Mouse (Mus musculus) heart, embryonic 15.5 days (tissue): Measurements from ENCODE around the gene Tsx. TPM values are rescaled to one million over a fixed set of nuclear protein-coding genes. Genes with fewer than 3 reads are reported as not detected.

Source experiments
- ATAC-seq: fragments of 200-750 bp; cut with Nextera tagmentation; replicated peaks from 2 replicates; pipeline ENCODE4 v1.8.0; 2017; ENCODE audit warnings: low read depth, moderate TSS enrichment; ENCODE audit not compliant: insufficient number of reproducible peaks, insufficient read depth, low FRiP score
- H3K27ac ChIP-seq: fragments of 300-500 bp; sonication (generic); 2 replicates; pipeline ENCODE4 v1.5.1; 2015; ENCODE audit warnings: mild to moderate bottlenecking, inconsistent platforms
- H3K27me3 ChIP-seq: fragments of 300-500 bp; sonication (generic); 2 replicates; pipeline ENCODE4 v1.6.1; 2015; ENCODE audit warnings: inconsistent platforms
- H3K36me3 ChIP-seq: fragments of 300-500 bp; sonication (generic); 2 replicates; pipeline ENCODE4 v1.6.1; 2015; ENCODE audit warnings: mild to moderate bottlenecking, inconsistent platforms
- H3K4me1 ChIP-seq: fragments of 300-500 bp; sonication (generic); replicated peaks from 2 replicates; pipeline ENCODE4 v1.6.1; 2015; ENCODE audit warnings: inconsistent platforms
- H3K4me2 ChIP-seq: fragments of 300-500 bp; sonication (generic); 2 replicates; pipeline ENCODE4 v1.6.1; 2015; ENCODE audit warnings: inconsistent platforms, mild to moderate bottlenecking, moderate library complexity
- H3K4me3 ChIP-seq: fragments of 300-500 bp; sonication (generic); 2 replicates; pipeline ENCODE4 v1.5.1; 2015; ENCODE audit warnings: mild to moderate bottlenecking, inconsistent platforms
- H3K9ac ChIP-seq: fragments of 300-500 bp; sonication (generic); 2 replicates; pipeline ENCODE4 v1.6.1; 2015; ENCODE audit warnings: mild to moderate bottlenecking, inconsistent platforms
- H3K9me3 ChIP-seq: fragments of 300-500 bp; sonication (generic); replicated peaks from 2 replicates; pipeline ENCODE4 v1.6.1; 2016; ENCODE audit warnings: inconsistent platforms
- WGBS: fragments of 180-500 bp; shearing (Covaris S2); methylation state at CpG from one replicate; pipeline ENCODE4 v1.1.7; 2015; ENCODE audit warnings: mixed read lengths; 5-methylcytosine and 5-hydroxymethylcytosine counted together
- polyA plus RNA-seq: library from polyadenylated mRNA; unstranded; fragments of >200 nt; fragmentation: Nextera tagmentation; extraction: Ambion mirVana; gene quantifications from 2 replicates; pipeline ENCODE4 v1.2.1, GENCODE M21; 2015

Gene Tsx
- 0.26 TPM in 1 of 2 replicates, not detected in the other for polyA plus RNA-seq

DNA sequence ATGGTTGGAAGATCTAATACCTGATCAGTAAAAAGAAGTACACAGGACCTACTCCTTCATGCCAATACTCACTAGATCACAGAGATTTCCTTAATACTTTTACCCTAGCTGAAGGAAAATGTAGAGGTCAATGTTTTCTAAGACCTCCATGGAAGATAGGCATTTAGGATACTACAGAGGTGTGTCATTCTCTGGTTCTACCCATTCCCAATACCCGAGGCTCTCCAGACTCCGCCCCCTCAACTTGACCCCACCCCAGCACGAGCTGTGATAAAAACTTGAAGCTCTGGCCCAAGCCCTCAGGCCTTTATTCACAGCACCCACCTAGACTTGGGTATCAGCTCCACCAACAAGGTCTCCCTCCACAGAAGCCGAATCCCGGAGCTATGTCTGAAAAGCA is at the start of gene Tsx:
Tsx (plus strand) TSS at position 301 of the 400 bp plus-strand sequence.
- Histone ChIP-seq H3K9ac (no peak within 1 kb of the TSS), H3K27me3 (peaks cover 61% of the 10 kb centered on the region), H3K9me3 (no peaks in the 10 kb centered on the region), H3K4me1 (no peaks in the 10 kb centered on the region), H3K27ac (no peak within 1 kb of the TSS), H3K4me2 (no peak within 1 kb of the TSS), H3K36me3 (no peaks in the 10 kb centered on the region), H3K4me3 (no peak within 1 kb of the TSS)
- no peak for ATAC-seq
- 75% methylated on average over 5 of the region's 5 CpGs for WGBS

DNA sequence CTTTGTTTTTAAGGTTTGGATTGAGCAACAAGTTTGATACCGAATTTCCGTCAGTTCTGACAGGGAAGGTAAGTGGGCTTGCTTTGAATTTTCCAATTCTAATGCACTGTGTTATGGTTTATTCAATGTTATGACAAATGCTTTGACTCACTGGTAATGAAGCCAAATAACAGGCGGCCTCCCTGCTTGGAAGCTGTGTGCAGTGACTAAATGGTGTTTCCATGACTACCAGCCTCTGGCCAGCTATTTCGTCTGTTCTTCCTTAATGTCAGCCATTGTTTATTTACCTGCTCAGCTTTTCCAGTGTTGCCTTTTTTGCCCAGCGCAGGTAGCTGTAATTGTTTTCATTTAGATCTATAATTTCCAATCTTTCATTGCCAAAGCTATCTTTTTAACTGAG is 48.1 kb upstream of the Tsx start:
- Histone ChIP-seq H3K4me3 (no peak overlapping the region), H3K27me3 (peaks cover 22% of the 10 kb centered on the region), H3K4me1 (no peaks in the 10 kb centered on the region), H3K9me3 (no peaks in the 10 kb centered on the region), H3K4me2 (no peak overlapping the region), H3K9ac (no peak overlapping the region), H3K27ac (no peak overlapping the region), H3K36me3 (no peaks in the 10 kb centered on the region)
- 70% methylated on average over 5 of the region's 5 CpGs for WGBS
- ATAC-seq = no peak

DNA sequence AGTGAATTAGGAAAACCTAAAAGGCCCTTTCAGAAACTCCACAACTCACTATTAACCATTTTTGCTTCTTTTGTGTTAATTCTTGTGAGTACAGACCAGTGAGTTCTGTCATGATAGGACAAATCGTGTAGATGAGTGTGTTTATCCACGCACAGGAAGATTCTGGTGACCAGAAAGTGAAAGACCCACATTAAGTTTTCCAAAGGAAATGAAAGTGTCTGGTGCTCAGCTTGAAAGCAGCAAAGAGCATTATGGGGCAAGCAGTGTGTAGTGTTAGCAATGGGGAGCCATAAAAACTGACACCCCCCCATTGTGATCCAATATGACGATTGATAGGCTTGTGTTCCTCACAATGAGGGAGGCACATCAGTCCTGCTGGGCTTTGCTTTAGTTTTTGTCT is 45.6 kb upstream of the Tsx start:
- no peak for ATAC-seq
- Histone ChIP-seq H3K9ac (no peak overlapping the region), H3K4me2 (no peak overlapping the region), H3K27me3 (peaks cover 20% of the 10 kb centered on the region), H3K27ac (no peak overlapping the region), H3K36me3 (no peaks in the 10 kb centered on the region), H3K4me3 (no peak overlapping the region), H3K4me1 (no peaks in the 10 kb centered on the region), H3K9me3 (no peaks in the 10 kb centered on the region)
- WGBS = 78% methylated on average over 3 of the region's 3 CpGs

DNA sequence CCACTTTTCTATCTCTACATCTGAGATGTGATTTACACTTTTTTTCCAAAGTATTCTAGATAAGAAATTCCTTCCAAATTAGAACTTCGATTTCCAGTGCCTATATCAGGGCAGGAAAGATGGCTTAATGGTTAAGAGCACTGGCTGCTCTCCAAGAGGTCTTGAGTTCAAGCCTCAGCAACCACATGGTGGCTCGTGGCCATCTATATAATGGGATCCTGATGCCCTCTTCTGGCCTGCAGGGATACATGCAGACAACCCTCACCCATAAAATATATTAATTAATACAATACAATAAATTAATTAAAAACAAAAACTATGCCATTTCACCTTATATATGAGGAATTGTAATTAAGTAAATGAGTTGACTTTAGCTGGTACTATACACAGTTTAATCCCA is 43.0 kb upstream of the Tsx start:
- 68% methylated on average over 2 of the region's 2 CpGs for WGBS

DNA sequence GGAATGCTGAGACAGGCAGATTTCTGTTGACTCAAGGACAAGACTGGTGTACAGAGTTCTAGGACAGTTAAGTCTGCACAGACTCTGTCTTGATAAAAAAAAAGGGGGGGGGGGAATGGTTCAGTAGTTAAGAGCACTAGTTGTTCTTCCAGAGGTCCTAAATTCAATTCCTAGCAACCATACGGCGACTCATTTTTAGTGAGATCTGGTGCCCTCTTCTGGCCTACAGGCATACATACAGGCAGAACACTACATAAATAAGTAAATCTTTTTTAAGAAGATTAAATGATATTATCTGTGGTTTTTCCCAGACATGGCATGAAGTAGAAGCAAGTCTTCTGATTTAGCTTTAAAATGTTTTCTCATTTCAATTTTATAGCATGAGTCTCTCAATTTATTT is 42.6 kb upstream of the Tsx start:
- no peak overlapping the region for H3K4me2 ChIP-seq
- no peaks in the 10 kb centered on the region for H3K9me3 ChIP-seq
- 33% methylated on average over 2 of the region's 2 CpGs for WGBS
- no peak overlapping the region for H3K27ac ChIP-seq
- H3K36me3 ChIP-seq = no peaks in the 10 kb centered on the region
- H3K27me3 ChIP-seq = peaks cover 31% of the 10 kb centered on the region
- H3K4me3 ChIP-seq = no peak overlapping the region
- no peak overlapping the region for H3K9ac ChIP-seq
- ATAC-seq = no peak
- no peaks in the 10 kb centered on the region for H3K4me1 ChIP-seq

More for the DNA sequence above, 43.0 kb upstream of the Tsx start:
- no peak overlapping the region for H3K4me2 ChIP-seq
- no peak for ATAC-seq
- no peak overlapping the region for H3K4me3 ChIP-seq
- no peaks in the 10 kb centered on the region for H3K36me3 ChIP-seq
- peaks cover 31% of the 10 kb centered on the region for H3K27me3 ChIP-seq
- no peaks in the 10 kb centered on the region for H3K9me3 ChIP-seq
- no peaks in the 10 kb centered on the region for H3K4me1 ChIP-seq
- no peak overlapping the region for H3K27ac ChIP-seq
- H3K9ac ChIP-seq = no peak overlapping the region

DNA sequence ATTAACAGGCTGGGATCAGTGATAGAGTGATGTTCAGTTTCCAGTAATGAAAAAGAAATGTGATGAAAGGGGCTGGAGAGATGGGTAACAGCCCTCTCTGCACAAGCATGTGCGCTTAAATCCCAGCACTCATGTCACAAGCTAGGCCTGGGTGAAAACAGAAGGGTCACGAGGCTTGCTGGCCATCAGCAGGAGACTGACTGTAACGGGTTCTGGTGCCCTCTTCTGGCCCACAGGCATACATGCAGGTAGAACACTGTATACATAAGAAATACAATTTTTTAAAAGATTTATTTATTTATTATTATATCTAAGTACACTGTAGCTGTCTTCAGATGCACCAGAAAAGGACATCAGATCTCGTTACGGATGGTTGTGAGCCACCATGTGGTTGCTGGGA is 40.0 kb upstream of the Tsx start:
- H3K4me3 ChIP-seq = no peak overlapping the region
- H3K27ac ChIP-seq = no peak overlapping the region
- no peak for ATAC-seq
- H3K9me3 ChIP-seq = no peaks in the 10 kb centered on the region
- H3K4me2 ChIP-seq = no peak overlapping the region
- H3K4me1 ChIP-seq = no peaks in the 10 kb centered on the region
- no peaks in the 10 kb centered on the region for H3K36me3 ChIP-seq
- WGBS = 54% methylated on average over 5 of the region's 5 CpGs
- H3K9ac ChIP-seq = no peak overlapping the region
- peaks cover 39% of the 10 kb centered on the region for H3K27me3 ChIP-seq

DNA sequence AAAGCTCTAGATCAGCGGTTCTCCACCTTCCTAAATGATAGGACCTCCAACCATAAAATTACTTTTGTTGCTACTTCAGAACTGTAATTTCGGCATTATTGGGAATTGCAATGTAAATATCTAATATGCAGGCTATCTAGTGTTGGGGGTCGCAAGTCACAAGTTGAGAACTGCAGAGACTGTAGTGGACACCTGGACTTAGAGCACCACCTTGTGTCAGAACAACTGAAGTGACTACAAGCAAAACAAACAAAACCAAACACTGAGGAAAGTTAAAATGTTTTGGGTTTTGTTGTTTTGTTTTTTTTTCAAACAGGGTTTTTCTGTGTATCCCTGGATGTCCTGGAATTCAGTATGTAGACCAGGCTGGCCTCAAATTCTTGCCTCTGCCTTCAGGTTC is 29.7 kb upstream of the Tsx start:
- 73% methylated on average over 3 of the region's 3 CpGs for WGBS
- no peaks in the 10 kb centered on the region for H3K9me3 ChIP-seq
- no peak overlapping the region for H3K27ac ChIP-seq
- H3K4me1 ChIP-seq = no peaks in the 10 kb centered on the region
- no peak for ATAC-seq
- H3K9ac ChIP-seq = no peak overlapping the region
- no peaks in the 10 kb centered on the region for H3K36me3 ChIP-seq
- H3K27me3 ChIP-seq = peaks cover 42% of the 10 kb centered on the region
- H3K4me3 ChIP-seq = no peak overlapping the region
- no peak overlapping the region for H3K4me2 ChIP-seq

DNA sequence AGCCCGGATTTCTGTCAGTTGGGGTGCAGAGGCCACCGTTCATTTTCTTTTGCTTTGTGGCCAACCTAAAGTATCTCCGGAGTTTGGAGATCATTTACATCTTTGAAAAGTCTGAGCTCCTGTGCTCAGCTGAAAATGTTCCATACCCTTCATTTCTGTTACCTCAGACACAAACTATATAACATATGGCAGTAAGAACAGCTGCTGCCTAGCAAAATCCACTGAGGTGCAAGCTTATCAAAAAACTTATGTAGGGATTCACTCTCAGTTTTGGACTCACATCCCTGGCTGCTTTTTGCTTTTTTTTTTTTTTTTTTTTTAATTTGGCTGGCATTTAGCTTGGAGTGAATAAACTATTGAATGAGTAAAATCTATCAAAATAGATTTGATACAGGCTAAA is 26.1 kb upstream of the Tsx start:
- Histone ChIP-seq H3K4me3 (no peak overlapping the region), H3K27me3 (peaks cover 35% of the 10 kb centered on the region), H3K27ac (no peak overlapping the region), H3K36me3 (no peaks in the 10 kb centered on the region), H3K9ac (no peak overlapping the region), H3K4me1 (no peaks in the 10 kb centered on the region), H3K9me3 (no peaks in the 10 kb centered on the region), H3K4me2 (no peak overlapping the region)
- no peak for ATAC-seq
- 88% methylated on average over 3 of the region's 3 CpGs for WGBS

DNA sequence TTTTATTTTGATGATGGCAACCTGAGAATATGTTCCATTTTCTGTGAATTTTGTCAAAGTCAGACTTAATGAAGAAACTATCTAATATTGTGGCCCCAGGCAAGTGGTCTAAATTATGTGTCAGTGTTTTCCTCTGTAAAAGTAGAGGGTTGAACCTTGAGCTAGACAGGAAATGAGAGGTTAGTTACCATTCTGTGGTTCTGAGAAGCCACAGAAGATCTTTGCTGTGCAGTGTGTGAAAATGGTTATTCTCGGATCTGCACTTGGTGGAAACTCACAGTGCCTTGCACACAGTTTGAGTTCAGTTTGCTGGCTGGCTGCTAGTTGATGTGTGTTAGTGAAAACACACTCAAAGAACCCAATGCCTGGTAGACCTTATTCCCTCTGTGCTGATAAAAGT is 20.4 kb upstream of the Tsx start:
- 78% methylated on average over 1 of the region's 1 CpGs for WGBS
- Histone ChIP-seq H3K27ac (no peak overlapping the region), H3K27me3 (peaks cover 41% of the 10 kb centered on the region), H3K9ac (no peak overlapping the region), H3K9me3 (no peaks in the 10 kb centered on the region), H3K4me2 (no peak overlapping the region), H3K36me3 (no peaks in the 10 kb centered on the region), H3K4me3 (no peak overlapping the region), H3K4me1 (no peaks in the 10 kb centered on the region)
- ATAC-seq = no peak

DNA sequence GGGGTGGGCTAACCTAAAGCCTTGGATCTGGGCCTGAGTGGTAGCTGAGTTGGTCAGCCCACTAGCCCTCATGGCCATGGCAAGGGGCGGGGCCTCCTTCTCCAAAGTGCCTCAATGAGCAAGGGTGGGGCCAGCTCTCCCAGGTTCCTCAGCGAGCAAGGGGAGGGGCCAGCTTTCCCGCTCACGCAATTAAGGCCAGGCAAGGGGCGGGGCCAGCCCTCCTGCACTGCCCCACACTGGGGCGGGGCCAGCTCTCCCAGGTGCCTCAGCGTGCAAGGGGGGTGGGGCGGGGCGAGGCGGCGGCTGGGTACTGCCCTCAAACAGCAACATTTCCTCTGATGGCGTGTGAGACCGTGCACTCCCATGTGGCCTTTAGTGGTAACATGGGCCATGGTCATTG is 9.2 kb upstream of the Tsx start:
- Histone ChIP-seq H3K9ac (no peak overlapping the region), H3K27me3 (peaks cover 43% of the 10 kb centered on the region), H3K4me1 (no peaks in the 10 kb centered on the region), H3K4me3 (no peak overlapping the region), H3K9me3 (no peaks in the 10 kb centered on the region), H3K4me2 (no peak overlapping the region), H3K27ac (no peak overlapping the region), H3K36me3 (no peaks in the 10 kb centered on the region)
- 36% methylated on average over 13 of the region's 13 CpGs for WGBS
- ATAC-seq = no peak

DNA sequence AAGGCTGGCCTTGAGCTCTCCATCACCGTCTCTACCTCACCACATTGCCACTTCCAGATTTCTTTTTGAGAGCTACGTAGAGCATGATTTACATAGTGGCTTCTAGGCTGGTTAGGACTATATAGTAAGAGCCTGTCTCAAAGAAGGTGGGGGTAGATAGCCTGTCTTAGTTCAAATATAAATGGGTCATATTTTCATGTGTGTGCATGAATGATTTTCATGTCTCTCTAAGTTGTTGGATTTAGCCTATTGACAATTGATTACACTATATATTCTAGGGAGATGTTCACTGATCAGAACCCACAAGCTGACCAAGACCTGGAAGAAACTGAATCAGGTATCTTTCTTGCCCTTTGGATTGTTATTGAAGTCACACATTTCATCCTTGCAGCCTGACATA is 7.4 kb downstream of the Tsx start, which contains the start of gene Gm26992:
Gm26992 (plus strand) TSS at position 301 of the 400 bp plus-strand sequence.
- H3K9me3 ChIP-seq = no peaks in the 10 kb centered on the region
- H3K4me1 ChIP-seq = no peaks in the 10 kb centered on the region
- H3K27me3 ChIP-seq = peaks cover 47% of the 10 kb centered on the region
- no peaks in the 10 kb centered on the region for H3K36me3 ChIP-seq
- WGBS = 69% methylated on average over 2 of the region's 2 CpGs
- H3K9ac ChIP-seq = no peak within 1 kb of the TSS
- ATAC-seq = no peak
- no peak within 1 kb of the TSS for H3K4me2 ChIP-seq
- no peak within 1 kb of the TSS for H3K4me3 ChIP-seq
- H3K27ac ChIP-seq = no peak within 1 kb of the TSS

DNA sequence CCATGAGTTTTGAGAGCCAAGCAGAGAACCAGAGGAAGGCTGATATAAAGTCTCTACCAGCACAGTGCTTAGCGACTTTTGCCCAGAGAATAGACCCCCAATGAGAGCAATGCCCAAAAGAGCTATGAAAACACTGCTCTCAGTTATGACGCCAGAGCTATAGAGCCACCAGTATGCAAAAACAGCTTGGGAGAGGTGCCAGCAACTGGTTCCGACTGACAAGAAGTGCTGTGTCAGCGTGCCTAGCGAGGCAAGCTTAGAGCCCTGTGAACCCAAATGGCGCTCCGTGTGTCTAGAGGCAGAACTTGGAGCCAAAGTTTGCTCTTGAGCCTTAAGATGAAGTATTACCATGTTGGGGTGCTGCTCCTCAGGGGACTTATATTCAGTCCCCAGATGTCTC is 13.4 kb downstream of the Tsx start:
- Histone ChIP-seq H3K4me2 (no peak overlapping the region), H3K4me3 (no peak overlapping the region), H3K9me3 (no peaks in the 10 kb centered on the region), H3K36me3 (no peaks in the 10 kb centered on the region), H3K9ac (no peak overlapping the region), H3K4me1 (no peaks in the 10 kb centered on the region), H3K27ac (no peak overlapping the region), H3K27me3 (peaks cover 35% of the 10 kb centered on the region)
- no peak for ATAC-seq
- WGBS = 66% methylated on average over 7 of the region's 7 CpGs
